Mouse (Mus musculus) G1E (cell line): ENCODE results near the gene Sgo1.

ENCODE experiments used
- CTCF ChIP-seq: IDR thresholded peaks from 2 replicates; pipeline ENCODE4 v1.5.1; 2012; ENCODE audit warnings: low read depth, low read length, inconsistent platforms, mixed read lengths
- GATA1 ChIP-seq: IDR thresholded peaks from 2 replicates; pipeline ENCODE4 v1.6.1; 2012; ENCODE audit warnings: borderline replicate concordance, low read length, inconsistent platforms, mixed read lengths
- GATA2 ChIP-seq: IDR thresholded peaks from 2 replicates; pipeline ENCODE4 v1.6.1; 2012; ENCODE audit warnings: low read depth, low read length, inconsistent platforms, borderline replicate concordance
- POLR2AphosphoS5 ChIP-seq: IDR thresholded peaks from 2 replicates; pipeline ENCODE4 v1.6.1; 2012; ENCODE audit warnings: low read depth, low read length, inconsistent platforms; ENCODE audit not compliant: insufficient replicate concordance
- TAL1 ChIP-seq: conservative IDR thresholded peaks from 2 replicates; pipeline ENCODE4 v1.6.1; 2012; ENCODE audit warnings: low read depth, low read length, inconsistent platforms, mixed read lengths

DNA sequence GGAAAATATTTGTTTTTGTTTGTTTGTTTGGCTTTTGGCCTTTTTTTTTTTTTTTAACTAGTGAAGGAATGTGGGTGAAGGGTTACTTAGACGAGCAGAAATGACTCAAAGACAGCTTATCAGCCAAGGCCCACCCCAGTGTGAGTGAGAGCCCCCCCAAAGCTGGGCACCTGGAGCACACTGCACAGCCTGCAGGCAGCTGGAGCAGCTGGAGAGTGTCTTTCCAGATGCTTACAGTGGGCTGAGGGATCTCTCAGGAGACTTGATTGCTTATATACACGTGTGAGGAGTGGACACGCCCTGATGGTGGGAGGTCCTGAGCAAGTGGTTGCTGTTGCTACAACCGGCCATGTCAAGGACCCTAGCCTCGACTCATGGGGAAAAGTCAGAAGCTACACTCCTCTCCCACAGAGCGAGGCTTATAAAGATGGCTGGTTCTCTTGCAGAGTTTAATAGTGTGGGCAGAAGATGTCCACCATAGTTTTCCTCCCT lies 32.7 kb downstream of the Sgo1 start:
- TF ChIP-seq CTCF (no peak), TAL1 (no peak), POLR2AphosphoS5 (no peak), GATA1 (no peak), GATA2 (no peak)
